Mouse (Mus musculus): Measurements from ENCODE around the gene Cav3.

DNA sequence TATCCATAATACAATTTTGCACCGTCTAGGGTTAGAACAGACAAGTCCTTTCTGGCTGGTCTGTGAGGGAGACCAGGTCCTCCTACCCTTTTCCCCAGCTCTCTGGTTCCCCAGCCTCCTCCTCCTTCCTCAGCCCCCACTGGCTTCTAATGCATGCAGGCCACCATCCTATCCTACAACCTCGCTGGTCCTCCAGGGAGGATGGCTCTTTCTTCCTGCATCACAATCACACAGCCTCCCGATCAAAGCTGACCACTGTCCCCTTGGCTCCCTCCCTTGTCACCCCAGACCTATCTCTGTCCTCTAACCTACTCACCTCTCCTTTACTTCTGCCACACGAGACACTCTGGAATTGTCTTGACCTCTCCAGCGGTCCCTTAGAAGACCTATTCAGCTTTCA lies 28.7 kb downstream of the Cav3 start:
- TF ChIP-seq CTCF (IDR thresholded peaks at IDR 0.05; ENCODE audit: insufficient read depth, low read depth, low read length) (no peak), POLR2A (IDR thresholded peaks at IDR 0.05; ENCODE audit: insufficient read depth, low read depth, low read length) (no peak)
